Mouse (Mus musculus) urinary bladder, postnatal 10 days (tissue): ENCODE measurements around the gene Mical2.
A peak's percentile ranks its signal among the peaks of the same experiment; 100 is the strongest.

Experiments used
- DNase-seq: peaks from one replicate; pipeline ENCODE4 v3.0.0; 2022; ENCODE audit warnings: low spot score

Gene Mical2

GRCm38 (mm10) chr7:112354503-112354951 lies 128.9 kb downstream of the Mical2 start:
- DNase-seq = no peak

- DNase-seq = no peak
Measured at GRCm38 (mm10) chr7:112359594-112359993, 133.9 kb downstream of the Mical2 start.

GRCm38 (mm10) chr7:112362574-112363200 lies 137.0 kb downstream of the Mical2 start:
- DNase-seq = no peak

- no peak for DNase-seq
Measured at GRCm38 (mm10) chr7:112365864-112366263, 140.2 kb downstream of the Mical2 start.

GRCm38 (mm10) chr7:112369046-112369445 lies 143.4 kb downstream of the Mical2 start:
- DNase-seq = peak; percentile 68

- no peak for DNase-seq
Measured at GRCm38 (mm10) chr7:112369977-112370376, 144.3 kb downstream of the Mical2 start.

DNA sequence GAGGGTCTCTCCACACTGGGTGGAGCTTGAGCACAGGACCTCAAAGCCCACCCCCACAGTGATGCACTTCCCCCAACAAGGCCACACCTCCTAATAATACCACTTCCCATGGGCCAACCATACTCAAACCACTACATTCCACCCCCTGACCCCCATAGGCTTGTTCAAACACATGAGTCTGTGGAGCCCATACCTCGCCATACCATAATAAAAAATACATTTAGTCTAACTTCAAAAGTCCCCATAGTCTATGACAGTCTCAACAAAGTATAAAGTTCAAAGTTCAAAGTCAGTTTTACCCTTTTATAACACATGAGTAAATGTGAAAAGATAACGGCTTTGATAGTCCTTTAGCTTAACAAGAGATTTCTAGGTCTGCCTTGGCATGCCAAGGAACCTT lies 145.7 kb downstream of the Mical2 start:
- DNase-seq = no peak

GRCm38 (mm10) chr7:112374035-112374434 lies 148.4 kb downstream of the Mical2 start:
- no peak for DNase-seq

- no peak for DNase-seq
Measured at GRCm38 (mm10) chr7:112375062-112375461, 149.4 kb downstream of the Mical2 start.

DNA sequence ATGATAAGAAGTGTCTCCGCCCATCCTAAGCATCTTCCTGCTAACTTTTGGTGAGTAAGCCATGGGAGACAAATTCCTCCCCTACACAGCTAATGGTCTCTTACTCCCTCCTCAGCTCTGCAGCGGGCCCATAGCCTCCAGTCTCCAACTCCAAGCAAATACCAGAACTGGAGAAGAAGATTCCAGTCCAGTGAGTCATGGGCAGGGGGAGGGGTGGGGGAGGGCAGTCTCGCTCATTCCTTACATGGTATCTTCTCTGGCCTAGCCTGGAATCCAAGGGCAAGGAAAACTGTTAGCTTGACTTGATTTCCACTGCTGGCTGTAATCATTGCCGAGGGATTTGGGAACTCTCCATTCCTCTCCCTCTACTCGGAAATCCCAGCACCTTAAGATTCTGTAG lies 150.2 kb downstream of the Mical2 start:
- DNase-seq = no peak

- no peak for DNase-seq
Measured at GRCm38 (mm10) chr7:112376611-112377010, 151.0 kb downstream of the Mical2 start.

- peak; percentile 55 for DNase-seq
Measured at GRCm38 (mm10) chr7:112377314-112377713, 151.7 kb downstream of the Mical2 start.

DNA sequence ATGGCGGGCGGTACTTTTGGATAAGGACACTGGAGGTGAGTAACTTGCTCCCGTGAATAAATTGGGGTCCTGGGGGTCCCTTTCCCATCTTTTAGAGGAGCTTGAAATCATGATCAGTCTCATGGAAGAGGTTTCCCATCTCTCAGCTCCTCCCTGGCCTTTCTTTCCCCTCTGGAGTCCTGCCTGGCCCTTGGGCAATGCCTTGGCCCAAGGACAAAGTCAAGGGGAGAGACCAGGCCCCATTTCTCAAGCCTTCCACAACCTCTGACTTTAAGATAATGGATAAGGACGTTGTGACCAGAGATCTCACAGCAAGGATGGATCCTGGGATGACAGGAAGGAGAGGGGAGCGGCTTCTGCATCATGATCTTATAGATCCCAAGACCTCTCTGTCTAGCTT lies 152.4 kb downstream of the Mical2 start:
- no peak for DNase-seq

- DNase-seq = no peak
Measured at GRCm38 (mm10) chr7:112378476-112378875, 152.8 kb downstream of the Mical2 start.

GRCm38 (mm10) chr7:112386521-112386920 lies 160.9 kb downstream of the Mical2 start:
- DNase-seq = no peak

- DNase-seq = no peak
Measured at GRCm38 (mm10) chr7:112387876-112388275, 162.2 kb downstream of the Mical2 start.

DNA sequence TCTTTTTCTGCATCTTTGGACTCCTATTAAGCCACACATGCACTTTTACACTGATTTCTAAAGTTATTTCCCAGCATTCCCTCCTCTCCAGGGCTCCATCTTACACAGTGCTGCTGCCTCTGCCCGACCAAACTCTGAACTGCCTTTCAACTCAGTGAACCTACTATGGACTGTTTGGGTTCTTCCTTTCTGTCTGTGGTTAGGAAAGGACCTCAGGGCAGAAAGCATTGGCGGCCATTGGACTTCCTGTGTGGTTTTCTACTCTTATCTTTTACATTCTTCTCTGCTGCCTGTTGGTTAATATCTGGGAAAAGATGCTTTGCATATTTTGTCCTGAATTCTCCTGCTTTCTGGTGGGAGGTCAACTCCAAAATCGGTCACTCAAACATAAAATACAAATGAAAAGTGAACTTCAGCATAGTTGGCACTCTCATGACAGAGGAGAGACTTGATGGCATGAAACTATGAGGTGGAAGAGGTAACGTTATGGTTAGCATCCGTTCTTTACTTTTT lies 162.8 kb downstream of the Mical2 start:
- no peak for DNase-seq

DNA sequence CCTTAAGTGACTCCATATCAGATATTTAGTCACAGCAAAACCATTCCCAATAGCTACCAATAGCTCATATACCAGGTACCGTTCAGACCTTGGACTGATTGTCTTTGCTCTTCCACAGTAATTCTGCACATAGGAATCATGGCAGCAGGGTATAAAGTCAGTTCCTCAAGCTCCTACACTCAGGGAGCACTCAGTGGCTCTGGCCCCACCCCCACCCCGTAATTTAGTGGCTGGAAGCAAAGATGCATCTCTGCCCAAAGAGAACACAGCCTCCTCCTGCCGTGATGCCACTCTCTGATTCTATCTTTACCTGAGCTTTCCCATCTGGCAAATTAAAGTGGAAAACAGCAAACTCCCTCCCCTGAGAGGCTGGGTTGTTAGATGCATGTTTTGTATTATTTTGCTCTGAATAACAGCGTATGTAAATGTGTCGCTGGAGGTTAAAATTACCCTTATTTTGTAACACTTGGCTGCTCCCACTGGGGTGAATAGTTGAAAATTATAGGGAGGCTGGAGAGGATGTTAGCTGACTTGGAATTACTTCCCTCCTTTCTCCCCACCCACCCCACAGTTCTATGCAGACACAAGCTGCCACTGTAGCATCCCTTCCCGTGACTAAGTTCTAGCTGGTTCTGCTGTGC lies 164.1 kb downstream of the Mical2 start:
- DNase-seq = no peak

- no peak for DNase-seq
Measured at GRCm38 (mm10) chr7:112390252-112390936, 164.7 kb downstream of the Mical2 start.

DNA sequence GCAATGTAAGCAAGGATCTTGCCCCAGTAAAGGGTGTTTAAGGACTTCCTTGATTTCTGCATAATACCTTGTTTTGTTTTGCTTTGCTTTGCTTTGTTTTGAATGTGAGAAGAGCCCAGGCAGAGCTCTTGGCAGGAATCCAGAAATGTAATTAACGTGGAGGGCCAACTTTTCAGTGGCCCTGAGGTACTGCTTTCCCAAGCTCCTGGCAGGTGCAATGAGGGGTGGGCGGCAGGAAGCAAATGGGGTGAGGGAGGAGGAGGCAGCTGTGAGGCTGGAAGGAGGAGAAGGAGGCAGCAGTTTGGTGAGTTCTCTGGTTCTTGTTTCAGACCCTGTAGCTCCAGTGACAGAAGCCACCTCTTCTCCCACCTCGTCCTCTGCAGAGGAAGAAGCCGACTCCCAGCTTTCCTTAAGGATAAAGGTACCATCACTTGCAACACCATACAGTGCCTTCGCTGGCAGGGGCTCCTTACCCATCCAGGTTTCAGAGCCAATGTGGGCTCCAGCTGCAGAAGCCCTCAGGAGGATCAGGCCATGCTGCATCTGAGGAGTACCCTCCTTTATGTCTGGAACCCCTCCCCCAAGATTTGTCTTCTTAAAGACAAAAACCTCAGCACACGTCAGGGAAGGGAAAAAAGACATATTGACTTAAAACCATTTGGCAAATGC lies 165.4 kb downstream of the Mical2 start:
- no peak for DNase-seq

DNA sequence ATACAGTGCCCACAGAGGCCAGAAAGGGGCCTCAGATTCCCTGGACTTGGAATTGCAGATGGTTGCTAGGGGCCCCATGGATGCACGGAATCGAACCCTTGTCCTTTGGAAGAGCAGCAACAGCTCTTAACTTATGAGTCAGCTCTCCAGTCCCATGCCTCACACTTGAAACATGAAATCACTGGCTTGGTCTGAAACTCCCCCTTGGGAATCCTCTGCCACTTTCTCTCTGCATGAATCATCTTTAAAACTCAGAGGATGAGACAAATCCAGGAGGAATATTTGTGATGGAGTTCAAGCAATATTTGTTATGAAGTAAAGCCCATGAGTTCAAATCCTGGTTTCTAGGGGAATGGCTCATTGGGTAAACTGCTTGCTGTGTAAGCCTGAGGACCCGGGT lies 172.1 kb downstream of the Mical2 start:
- no peak for DNase-seq

GRCm38 (mm10) chr7:112399425-112400170 lies 173.9 kb downstream of the Mical2 start:
- no peak for DNase-seq
